21 mouse cellular contexts compared by ENCODE assay signal in the genomic region with DNA sequence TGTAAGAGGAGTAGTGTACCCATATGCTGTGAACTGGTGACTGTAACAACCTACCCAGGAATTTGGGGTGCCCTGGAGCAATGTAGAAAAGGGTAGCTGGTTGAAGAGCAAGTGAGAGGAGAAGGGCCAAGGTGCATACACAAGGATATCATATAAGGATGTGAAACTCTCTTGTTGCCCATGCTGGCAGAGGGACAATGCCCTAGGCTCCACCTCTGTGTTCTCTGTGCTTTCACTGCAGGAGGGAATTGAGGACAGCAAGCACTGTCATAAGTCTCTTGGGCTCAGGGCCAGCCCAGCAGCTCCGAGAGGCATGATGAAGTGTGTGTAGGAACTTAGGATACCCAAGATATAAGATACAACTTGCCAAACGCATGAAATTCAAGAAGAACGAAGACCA.
DNase-seq lines count a peak whose midpoint lies in the region; ATAC-seq lines count a peak whose summit lies in the region.
"Had no signal": no experiment of that assay in that cellular context is flagged by ENCODE, and none has a peak within 500 bp of the region (broad histone marks: within the 10 kb centered on the region; RNA-seq: fewer than 3 reads in every experiment).

No protein-coding gene starts in this region.

- no peak overlapping the region for H3K27ac ChIP-seq in hindbrain, embryonic 10.5 days
- H3K27ac ChIP-seq: embryonic facial prominence, embryonic 10.5 days; embryonic facial prominence, embryonic 12.5 days; forebrain, embryonic 10.5 days; forebrain, embryonic 12.5 days had no signal

- H3K4me3 ChIP-seq in hindbrain, embryonic 10.5 days = no peak overlapping the region
- H3K4me3 ChIP-seq: embryonic facial prominence, embryonic 10.5 days; embryonic facial prominence, embryonic 12.5 days; forebrain, embryonic 10.5 days; forebrain, embryonic 12.5 days had no signal

- intact Hi-C loops in left cerebral cortex, postnatal 36 days (cut with DNase I) = no loop called here

- no peaks in the 10 kb centered on the region for H3K27me3 ChIP-seq in hindbrain, embryonic 10.5 days (ENCODE audit: insufficient read depth, poor library complexity, severe bottlenecking)
- H3K27me3 ChIP-seq: embryonic facial prominence, embryonic 12.5 days; forebrain, embryonic 12.5 days had no signal

- 0 out of 2 replicates have a peak, but pooled peaks have one; percentile 44 for ATAC-seq in granulocyte monocyte progenitor cell, adult 5-6 weeks (replicated peaks; ENCODE audit: poor library complexity, severe bottlenecking)
- ATAC-seq in megakaryocyte progenitor cell, adult 5-6 weeks (replicated peaks; ENCODE audit: poor library complexity) = peak; percentile 34; the same call in 1 of the 2 replicates
- ATAC-seq: forebrain, embryonic 14.5 days; forebrain, embryonic 16.5 days had no signal

- 86% methylated on average over 3 of the region's 3 CpGs for WGBS in hindbrain, embryonic 10.5 days

- no peaks in the 10 kb centered on the region for H3K36me3 ChIP-seq in hindbrain, embryonic 10.5 days
- H3K36me3 ChIP-seq: embryonic facial prominence, embryonic 10.5 days; embryonic facial prominence, embryonic 12.5 days; forebrain, embryonic 10.5 days; forebrain, embryonic 12.5 days had no signal

- H3K9me3 ChIP-seq in hindbrain, embryonic 10.5 days = no peaks in the 10 kb centered on the region
- H3K9me3 ChIP-seq: embryonic facial prominence, embryonic 10.5 days; embryonic facial prominence, embryonic 12.5 days; forebrain, embryonic 10.5 days; forebrain, embryonic 12.5 days had no signal

- H3K4me1 ChIP-seq in hindbrain, embryonic 10.5 days (replicated peaks) = no peaks in the 10 kb centered on the region
- H3K4me1 ChIP-seq: embryonic facial prominence, embryonic 10.5 days; forebrain, embryonic 10.5 days; forebrain, embryonic 12.5 days had no signal

- DNase-seq in fat pad, adult 2 months (ENCODE audit: extremely low read depth, low read depth, low spot score) = peak; percentile 93
- DNase-seq in left cerebral cortex, postnatal 36 days (ENCODE audit: low spot score in 2 of 2) = no peak
- DNase-seq in lung, postnatal 36 days = no peak
- DNase-seq in hindbrain, embryonic 10.5 days (ENCODE audit: low spot score) = no peak
- DNase-seq: adrenal gland, adult 2 months; adrenal gland, postnatal 10 days; adrenal gland, postnatal 25 days; cerebellum, adult 11 months; cerebellum, adult 18-20 months; cerebellum, adult 8-10 months; cerebellum, adult 9-11 months; cerebellum, postnatal 14 days; cerebellum, postnatal 36 days had no signal
